Mouse (Mus musculus) embryonic fibroblast, embryonic 13.5 days (primary cell): ENCODE data around the gene Ndufb5.

Source experiments
- CTCF ChIP-seq: IDR thresholded peaks from 2 replicates; pipeline ENCODE4 v1.5.1; 2011; ENCODE audit warnings: mild to moderate bottlenecking, control low read depth, low read length, moderate library complexity, borderline replicate concordance; ENCODE audit not compliant: insufficient read depth
- POLR2A ChIP-seq: IDR thresholded peaks from 2 replicates; pipeline ENCODE4 v1.6.1; 2011; ENCODE audit warnings: low read depth, mild to moderate bottlenecking, control low read depth, low read length, moderate library complexity

- no peak for TF ChIP-seq CTCF
- TF ChIP-seq POLR2A, result no peak
These were observed 41.2 kb upstream of the Ndufb5 start for GRCm38 (mm10) chr3:32695583-32695980.
